Mouse (Mus musculus): ENCODE measurements around the gene Mak. TPM values are rescaled to one million over a fixed set of nuclear protein-coding genes. Genes with fewer than 3 reads are reported as not detected.

The Mak gene
- total and polyA plus RNA-seq, 3 experiments: not detected

GRCm38 (mm10) chr13:40986081-40986480 lies 93.4 kb downstream of the Mak start:
- Histone ChIP-seq H3K4me3 (ENCODE audit: control insufficient read depth in 1 of 2, insufficient read depth in 1 of 2, low read depth in 2 of 2, low read length in 2 of 2) (no peak overlapping the region), H3K79me2 (ENCODE audit: control insufficient read depth, insufficient read depth, low read length, poor library complexity) (no peaks in the 10 kb centered on the region), H3K27me3 (ENCODE audit: control insufficient read depth in 1 of 2, insufficient read depth in 2 of 2, low read length in 2 of 2) (no peaks in the 10 kb centered on the region), H3K27ac (ENCODE audit: control insufficient read depth, low read depth, low read length) (no peak overlapping the region), H3K9me3 (replicated peaks; ENCODE audit: insufficient read depth, low read length) (no peaks in the 10 kb centered on the region), H3K4me1 (ENCODE audit: control insufficient read depth in 1 of 2, insufficient read depth in 2 of 2, low read length in 2 of 2) (peaks cover 6 to 15% of the 10 kb centered on the region in 2 experiments), H3K36me3 (ENCODE audit: control insufficient read depth in 1 of 2, insufficient read depth in 2 of 2, low read length in 2 of 2) (peaks cover 0 to 11% of the 10 kb centered on the region in 2 experiments; a peak in 2 of 4 replicates), H3K9ac (ENCODE audit: control insufficient read depth, low read depth, low read length, poor library complexity, severe bottlenecking) (no peak overlapping the region)
- no peak for DNase-seq (ENCODE audit: low read depth, low spot score)
- 0 out of 2 replicates have a peak, but pooled peaks have one; percentile 3 for TF ChIP-seq GATA1 (IDR thresholded peaks at IDR 0.05; ENCODE audit: low read depth, low read length)
- no peak for TF ChIP-seq MYC (IDR thresholded peaks at IDR 0.05; ENCODE audit: low read depth, low read length)
- TF ChIP-seq TCF12 (IDR thresholded peaks at IDR 0.05; ENCODE audit: low read depth, low read length): no peak
- no peak for TF ChIP-seq GABPA (IDR thresholded peaks at IDR 0.05; ENCODE audit: low read depth, low read length)
- TF ChIP-seq ELF1 (IDR thresholded peaks at IDR 0.05; ENCODE audit: low read depth, low read length): no peak
- no peak for TF ChIP-seq MYB (IDR thresholded peaks at IDR 0.05; ENCODE audit: low read depth, low read length)

- TF ChIP-seq GATA1 (IDR thresholded peaks at IDR 0.05; ENCODE audit: low read depth, low read length) (no peak), NRF1 (IDR thresholded peaks at IDR 0.05; ENCODE audit: insufficient read depth, low read depth, low read length, poor library complexity, severe bottlenecking) (no peak), CHD1 (IDR thresholded peaks at IDR 0.05; ENCODE audit: low read depth, low read length) (no peak), GABPA (IDR thresholded peaks at IDR 0.05; ENCODE audit: low read depth, low read length) (no peak), ZMIZ1 (IDR thresholded peaks at IDR 0.05; ENCODE audit: low read depth, low read length) (no peak), MEF2A (IDR thresholded peaks at IDR 0.05; ENCODE audit: extremely low read depth, insufficient replicate concordance, low read depth, low read length, poor library complexity, severe bottlenecking) (no peak), ZKSCAN1 (IDR thresholded peaks at IDR 0.05; ENCODE audit: low read depth, low read length) (no peak), MXI1 (IDR thresholded peaks at IDR 0.05; ENCODE audit: low read depth, low read length) (no peak), MYB (IDR thresholded peaks at IDR 0.05; ENCODE audit: low read depth, low read length) (no peak), JUND (IDR thresholded peaks at IDR 0.05; ENCODE audit: low read depth, low read length) (no peak), POLR2A (IDR thresholded peaks at IDR 0.05; ENCODE audit: control insufficient read depth in 1 of 2, insufficient read depth in 1 of 2, low read depth in 1 of 2, low read length in 2 of 2, poor library complexity in 1 of 2) (no peak), TAL1 (IDR thresholded peaks at IDR 0.05; ENCODE audit: low read length) (no peak), MYC (IDR thresholded peaks at IDR 0.05; ENCODE audit: low read depth, low read length) (no peak), ELF1 (IDR thresholded peaks at IDR 0.05; ENCODE audit: low read depth, low read length) (no peak), MAZ (IDR thresholded peaks at IDR 0.05; ENCODE audit: low read depth, low read length) (no peak)
- H3K4me3 ChIP-seq (ENCODE audit: control insufficient read depth in 1 of 2, insufficient read depth in 1 of 2, low read depth in 2 of 2, low read length in 2 of 2): no peak overlapping the region
- H3K27ac ChIP-seq (ENCODE audit: control insufficient read depth, low read depth, low read length): no peak overlapping the region
- no peak overlapping the region for H3K9ac ChIP-seq (ENCODE audit: control insufficient read depth, low read depth, low read length, poor library complexity, severe bottlenecking)
- H3K9me3 ChIP-seq (replicated peaks; ENCODE audit: insufficient read depth, low read length): no peaks in the 10 kb centered on the region
- no peak for DNase-seq (ENCODE audit: low read depth, low spot score)
- H3K4me1 ChIP-seq (ENCODE audit: control insufficient read depth in 1 of 2, insufficient read depth in 2 of 2, low read length in 2 of 2): peaks cover 4 to 7% of the 10 kb centered on the region in 2 experiments; a peak in 3 of 4 replicates
- peaks cover 0 to 3% of the 10 kb centered on the region in 2 experiments; a peak in 1 of 4 replicates for H3K36me3 ChIP-seq (ENCODE audit: control insufficient read depth in 1 of 2, insufficient read depth in 2 of 2, low read length in 2 of 2)
- no peaks in the 10 kb centered on the region for H3K79me2 ChIP-seq (ENCODE audit: control insufficient read depth, insufficient read depth, low read length, poor library complexity)
- H3K27me3 ChIP-seq (ENCODE audit: control insufficient read depth in 1 of 2, insufficient read depth in 2 of 2, low read length in 2 of 2): no peaks in the 10 kb centered on the region
These were observed 96.7 kb downstream of the Mak start for GRCm38 (mm10) chr13:40982759-40983158.

Data from MEL (cell line).